Mouse (Mus musculus) spleen, postnatal 36 days (tissue): ENCODE results near the gene Pmm1.
"Not testable (repeated sequence)": the region's sequence is repeated elsewhere in the genome, so short reads cannot be mapped to it uniquely, and the experiment has no call there.

ENCODE experiments used
- DNase-seq, 2 experiments: peaks; one replicate each; pipeline ENCODE4 v3.0.0; 2022; ENCODE audit warnings: low spot score in 2 of 2, mixed read lengths in 1 of 2

Pmm1 gene

DNA sequence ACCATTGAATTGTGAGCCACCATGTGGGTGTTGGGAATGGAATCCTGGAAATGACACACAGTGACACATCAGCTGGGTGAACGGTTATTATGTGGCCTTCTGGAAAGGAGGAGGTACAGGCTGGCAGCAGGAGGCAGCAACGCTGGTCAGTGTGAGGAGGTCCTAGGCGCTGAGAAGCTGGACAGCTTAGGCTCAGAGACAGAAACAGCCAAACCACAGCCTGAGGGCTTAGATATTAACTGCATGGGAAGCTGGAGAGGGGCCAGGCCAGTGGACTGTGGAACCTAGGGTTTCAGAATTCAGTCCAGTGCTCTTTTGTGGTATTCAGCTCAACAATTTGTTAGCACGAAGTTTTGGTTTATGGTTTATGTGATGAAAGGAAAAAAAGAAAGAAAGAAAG, 33.0 kb downstream of the Pmm1 start:
- no peak for DNase-seq

DNA sequence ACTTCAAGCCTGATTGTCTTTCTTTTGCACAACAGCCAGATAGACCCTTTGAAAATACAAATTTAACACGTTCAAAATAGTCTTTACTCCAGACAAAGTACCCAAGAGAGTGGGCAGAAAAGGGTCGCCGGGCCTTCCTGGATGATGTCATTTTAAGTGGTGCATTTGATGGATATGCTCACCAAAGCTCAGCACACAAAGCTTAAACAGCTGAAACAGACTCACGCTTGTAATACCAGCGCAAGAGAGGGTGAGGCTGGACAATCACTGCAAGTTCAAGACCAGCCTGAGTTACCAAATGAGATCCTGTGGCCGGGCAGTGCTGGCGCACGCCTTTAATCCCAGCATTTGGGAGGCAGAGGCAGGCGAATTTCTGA, 34.3 kb downstream of the Pmm1 start:
- DNase-seq: no peak

DNA sequence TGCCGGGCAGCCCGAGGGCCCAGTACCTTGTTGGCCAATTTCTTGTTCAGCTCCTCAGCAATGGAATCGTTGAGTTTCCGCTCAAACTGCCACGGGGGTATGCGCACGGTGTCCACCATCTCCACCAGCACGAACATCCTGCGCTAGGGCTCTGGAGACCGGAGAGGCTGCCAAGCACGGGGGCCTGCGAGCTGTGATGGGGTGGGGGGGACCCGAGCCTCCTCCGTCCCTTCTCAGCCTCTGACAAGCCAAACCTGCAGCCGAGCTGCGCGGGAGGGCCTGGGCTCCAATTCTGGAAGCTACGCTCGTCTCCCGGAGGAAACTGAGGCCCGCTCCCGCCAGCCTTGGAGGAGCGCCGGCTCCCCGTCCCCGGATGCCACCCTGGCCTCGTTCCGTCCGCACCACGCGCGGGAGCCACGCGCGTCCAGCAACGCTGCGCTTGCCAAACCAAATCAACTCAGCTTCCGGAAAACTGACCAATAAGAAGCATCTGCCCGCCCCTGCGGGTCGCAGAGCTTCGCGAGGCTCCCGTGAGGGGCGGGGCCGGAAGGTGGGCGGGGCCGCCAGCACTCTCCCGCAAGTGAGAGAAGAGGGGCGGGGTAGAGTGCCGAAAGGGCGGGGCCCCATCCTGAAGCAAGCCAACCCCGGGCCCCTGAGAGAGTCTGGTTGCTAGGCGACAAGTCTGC, 34.8 kb downstream of the Pmm1 start, which contains the start of gene Polr3h:
Gene Polr3h (minus strand): TSS at position 481 of the 686 bp plus-strand sequence.
- peak; percentile 96 to 97 for DNase-seq

DNA sequence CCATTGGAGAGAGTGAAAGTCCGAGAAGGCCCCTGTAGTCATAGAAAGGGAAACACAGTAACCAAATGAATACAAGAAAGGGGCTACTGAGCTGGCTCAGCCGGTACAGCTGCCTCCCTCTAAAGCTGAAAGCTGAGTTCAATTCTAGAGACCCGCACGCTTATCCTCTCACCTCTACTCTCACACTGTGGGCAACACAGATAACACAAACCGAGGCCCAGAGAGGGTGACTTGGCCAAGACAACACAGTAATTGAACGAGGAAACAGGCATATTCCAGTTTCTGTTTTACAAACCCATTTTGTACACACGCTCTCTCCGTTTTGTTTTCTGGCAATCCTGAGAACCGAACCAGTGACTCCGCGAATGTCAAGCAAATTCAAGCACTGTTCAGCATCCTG, 35.8 kb downstream of the Pmm1 start:
- no peak for DNase-seq

DNA sequence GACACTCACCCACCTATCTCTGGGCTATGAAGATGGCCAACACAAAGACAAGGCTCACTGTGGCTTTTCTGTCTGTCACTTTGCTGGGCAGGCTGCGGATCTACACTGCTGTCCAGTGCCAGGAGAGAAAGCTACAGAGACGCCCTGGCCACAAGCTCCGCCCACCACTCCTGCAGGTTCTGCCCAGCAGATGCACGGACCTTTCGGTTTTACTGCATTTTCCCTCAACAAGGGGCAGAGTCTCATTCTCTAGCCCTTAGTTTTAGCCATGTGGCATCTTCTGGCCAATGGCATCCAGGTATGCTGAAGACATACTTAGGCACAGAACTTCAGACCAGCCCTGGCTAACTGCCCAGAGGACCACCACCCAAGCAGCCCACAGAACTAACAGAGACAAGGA, 39.5 kb downstream of the Pmm1 start:
- no peak for DNase-seq

DNA sequence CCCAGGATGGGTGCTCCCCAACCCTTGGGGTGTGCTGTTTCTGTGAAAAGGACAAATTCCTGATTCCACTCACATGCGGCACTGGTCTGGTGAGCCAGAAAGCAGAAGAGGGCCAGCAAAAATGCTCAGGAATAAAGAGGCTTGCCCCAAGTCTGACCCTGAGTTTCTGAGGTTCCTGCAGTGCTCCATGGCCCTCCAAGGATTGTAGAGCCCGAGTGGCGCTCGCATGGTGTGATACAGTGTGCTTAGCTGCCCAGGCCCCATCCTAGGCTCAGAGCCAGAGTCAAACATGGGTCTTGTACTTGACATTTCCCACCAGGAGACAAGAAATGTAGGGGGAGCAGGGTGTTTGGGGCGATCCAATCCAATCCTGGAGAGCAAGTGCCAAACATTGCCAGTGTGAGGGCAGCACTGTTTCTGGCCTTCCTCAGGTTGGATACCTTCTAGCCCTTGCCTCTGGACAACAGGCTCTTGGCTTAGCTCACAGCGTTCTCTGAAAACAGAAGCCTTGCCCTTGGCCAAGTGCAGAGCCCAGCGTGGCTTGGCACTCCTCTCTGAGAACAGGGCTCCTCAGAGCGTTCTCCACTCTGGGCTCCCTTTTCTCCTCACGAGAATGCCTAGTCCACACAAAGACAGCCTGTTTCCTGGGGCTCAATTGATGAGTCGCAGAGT, 40.0 kb downstream of the Pmm1 start:
- DNase-seq: no peak

DNA sequence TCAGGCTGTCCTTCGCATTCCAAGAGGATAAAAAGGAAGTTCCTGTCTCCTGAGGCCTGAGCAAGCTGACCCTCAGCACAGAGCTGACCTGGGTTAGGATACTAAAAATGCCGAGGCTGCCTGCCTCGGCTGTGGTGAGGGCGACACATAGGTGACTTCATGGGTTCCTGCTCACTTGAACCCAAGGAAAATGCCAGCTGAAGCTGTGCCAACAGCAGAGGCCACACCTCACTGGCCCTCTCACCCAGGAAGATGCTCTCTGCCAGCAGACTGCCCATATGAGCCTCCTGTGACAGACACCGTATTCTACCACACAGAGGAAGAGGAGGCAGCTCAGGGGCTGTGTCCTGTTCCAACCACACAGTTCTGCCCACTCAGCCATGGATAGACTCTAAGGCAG, 41.7 kb downstream of the Pmm1 start:
- DNase-seq: no peak

DNA sequence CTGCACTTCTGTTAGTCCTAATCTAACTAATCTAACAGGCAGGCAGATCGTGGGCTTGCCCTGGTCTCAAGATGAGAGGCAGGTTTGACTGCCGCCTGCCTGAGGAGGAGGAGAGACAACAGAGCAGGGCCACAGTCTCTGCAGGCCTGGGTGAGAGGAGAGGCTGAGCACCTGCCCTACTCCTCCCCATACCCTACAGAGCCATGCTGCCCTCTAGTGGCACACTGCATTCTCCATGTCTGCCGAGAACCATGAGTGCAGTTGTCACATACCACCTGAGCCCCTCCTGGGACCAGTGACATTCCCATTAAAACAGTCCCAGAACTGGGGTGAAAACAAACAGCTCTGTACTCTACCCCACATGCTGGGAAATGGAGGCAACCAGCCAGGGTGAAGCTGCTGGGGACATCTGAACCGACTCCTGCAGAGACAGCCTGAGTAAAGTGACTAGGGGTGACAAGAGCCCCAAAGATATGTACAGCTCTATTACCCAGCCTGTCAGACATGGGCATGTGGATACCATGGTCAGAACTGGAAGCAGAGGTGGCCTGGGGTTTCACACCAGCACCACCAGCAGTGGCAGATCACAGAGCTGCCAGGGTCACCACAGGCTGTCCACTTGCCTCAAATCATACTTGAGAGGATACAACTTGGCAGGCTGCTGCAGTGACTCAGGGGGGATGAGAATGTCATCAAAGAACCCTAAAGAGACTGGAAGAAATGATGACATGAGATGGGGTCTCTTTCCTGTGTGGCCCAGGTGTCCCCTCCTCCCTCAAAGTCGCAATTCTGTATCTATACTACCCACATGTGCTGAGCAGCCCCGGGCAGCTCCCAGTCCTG, 42.9 kb downstream of the Pmm1 start:
- DNase-seq: peak; percentile 58 to 69

DNA sequence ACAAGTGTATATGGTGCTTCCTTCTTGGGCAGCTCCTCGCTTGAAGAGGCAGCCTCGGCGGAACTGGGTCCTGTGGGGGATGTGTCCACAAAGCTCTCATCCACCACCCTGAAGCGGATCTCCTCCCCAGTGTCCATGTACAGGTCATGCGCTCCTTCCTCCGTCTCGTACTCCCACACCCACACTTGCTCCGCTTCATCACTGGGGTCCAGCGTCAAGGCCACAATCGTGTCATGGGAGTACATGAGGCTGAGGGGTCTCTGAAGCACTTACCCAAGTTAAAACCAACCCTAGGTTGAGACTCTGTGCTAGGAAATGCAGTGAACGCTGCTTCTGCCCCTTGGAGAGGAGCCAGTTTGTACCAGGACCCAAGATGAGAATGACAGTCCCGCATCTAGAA, 43.5 kb downstream of the Pmm1 start:
- no peak for DNase-seq

DNA sequence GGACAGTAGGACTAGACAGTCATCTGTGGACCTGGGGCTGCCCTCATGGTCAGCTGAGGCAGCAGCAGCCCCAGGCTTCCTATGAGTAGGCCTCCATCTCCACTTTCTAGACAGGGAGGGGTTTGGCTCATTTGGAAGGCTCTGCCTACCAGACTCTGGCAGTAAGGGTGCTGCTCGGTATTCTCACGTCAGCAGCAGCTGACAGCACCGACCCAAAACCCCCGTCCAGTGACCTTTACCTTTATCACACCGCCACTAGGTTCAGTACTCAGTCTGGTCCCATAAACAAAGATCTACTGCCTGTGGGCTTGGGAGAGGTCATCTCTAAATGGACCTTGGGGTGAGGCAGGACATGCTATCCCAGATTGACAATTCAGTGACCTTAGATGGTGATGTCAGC, 45.1 kb downstream of the Pmm1 start:
- no peak for DNase-seq

DNA sequence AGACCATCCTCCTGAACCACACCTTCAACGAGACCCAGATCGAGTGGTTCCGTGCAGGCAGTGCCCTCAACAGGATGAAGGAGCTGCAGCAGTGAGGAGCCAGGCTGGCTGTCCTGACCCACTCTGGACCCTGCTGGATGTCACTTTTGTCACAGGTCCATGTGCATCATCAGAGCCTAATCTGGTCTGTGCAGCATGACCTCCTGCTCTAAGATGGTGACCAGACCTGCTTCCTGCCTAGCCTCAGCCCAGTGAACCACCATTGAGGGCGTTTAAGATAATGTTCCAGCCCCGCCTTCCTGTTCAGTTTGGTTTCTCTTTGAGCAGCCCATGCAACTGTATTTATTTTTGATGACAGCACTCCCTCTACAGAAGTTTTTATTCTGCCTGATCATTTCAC, 46.1 kb downstream of the Pmm1 start:
- DNase-seq: no peak

DNA sequence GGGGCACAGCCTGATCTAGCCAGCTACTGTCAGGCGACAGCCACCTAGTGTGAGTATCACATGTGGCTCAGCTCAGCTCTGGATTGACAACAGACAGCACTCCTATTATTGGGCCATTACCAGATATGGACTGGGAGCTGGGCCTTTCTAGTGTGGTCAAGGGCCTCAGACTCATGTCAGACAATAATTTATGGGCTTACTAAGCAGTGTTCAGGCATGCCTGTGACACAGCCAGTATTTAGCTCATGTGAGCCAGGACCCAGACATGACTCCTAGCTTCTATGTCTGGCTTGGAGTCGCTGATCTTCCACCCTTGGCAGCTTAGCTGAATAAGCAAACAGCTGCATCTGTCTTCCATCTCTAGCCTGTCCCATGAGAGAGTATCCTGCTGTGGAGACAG, 48.2 kb downstream of the Pmm1 start:
- DNase-seq: no peak

DNA sequence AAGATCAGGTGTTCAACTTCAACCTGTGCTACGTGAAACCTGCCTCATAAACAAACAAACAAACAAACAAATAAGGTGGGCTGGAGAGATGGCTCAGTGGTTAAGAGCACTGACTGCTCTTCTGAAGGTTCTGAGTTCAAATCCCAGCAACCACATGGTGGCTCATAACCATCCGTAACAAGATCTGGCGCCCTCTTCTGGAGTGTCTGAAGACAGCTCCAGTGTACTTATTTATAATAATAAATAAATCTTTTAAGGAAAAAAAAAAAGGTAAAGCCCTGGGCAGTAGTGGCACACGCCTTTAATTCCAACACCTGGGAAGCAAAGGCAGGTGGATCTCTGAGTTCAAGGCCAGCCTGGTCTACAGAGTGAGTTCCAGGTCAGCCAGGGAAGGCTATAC, 52.0 kb downstream of the Pmm1 start:
- not testable (repeated sequence) for DNase-seq

DNA sequence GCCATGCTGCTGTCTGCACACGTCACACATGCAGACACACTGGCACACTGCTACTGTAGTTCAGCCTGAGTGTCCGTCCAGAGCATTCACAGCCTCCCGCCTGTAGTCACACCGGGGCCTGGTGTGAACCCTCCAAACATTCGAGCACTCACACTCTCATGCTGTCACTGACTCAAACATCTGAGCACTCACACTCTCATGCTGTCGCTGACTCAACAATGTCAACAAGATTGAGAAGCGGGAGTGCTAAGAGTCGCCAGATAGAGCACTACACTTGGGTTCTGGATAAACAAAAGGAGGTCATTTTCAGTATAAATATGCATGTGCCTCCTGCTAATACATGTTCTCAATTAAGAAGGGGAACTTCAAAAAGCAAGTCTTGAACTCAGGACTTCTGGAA, 52.8 kb downstream of the Pmm1 start:
- no peak for DNase-seq

DNA sequence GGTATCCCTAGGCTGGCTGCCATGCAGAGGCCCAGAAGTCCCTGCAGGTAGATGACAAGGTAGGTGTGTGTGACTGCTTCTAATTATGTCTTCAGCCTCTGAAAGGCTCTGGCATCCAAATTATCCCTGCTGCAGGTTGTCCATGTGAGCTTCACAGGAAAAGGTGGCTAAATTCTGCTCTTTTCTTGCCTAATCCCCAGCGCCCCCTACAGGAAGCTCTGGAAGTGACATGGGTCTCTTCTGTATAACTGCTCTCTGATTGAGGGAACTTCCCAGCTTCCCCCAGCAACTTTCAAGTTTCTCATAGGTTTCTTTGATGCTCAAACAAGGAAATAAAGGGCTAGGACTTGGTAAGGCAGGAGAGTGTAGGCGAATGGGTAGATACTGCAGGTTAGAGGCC, 55.8 kb downstream of the Pmm1 start:
- peak; percentile 47 to 67 for DNase-seq
